Mouse (Mus musculus): ENCODE results near the gene Insm1.

Insm1 gene

DNA sequence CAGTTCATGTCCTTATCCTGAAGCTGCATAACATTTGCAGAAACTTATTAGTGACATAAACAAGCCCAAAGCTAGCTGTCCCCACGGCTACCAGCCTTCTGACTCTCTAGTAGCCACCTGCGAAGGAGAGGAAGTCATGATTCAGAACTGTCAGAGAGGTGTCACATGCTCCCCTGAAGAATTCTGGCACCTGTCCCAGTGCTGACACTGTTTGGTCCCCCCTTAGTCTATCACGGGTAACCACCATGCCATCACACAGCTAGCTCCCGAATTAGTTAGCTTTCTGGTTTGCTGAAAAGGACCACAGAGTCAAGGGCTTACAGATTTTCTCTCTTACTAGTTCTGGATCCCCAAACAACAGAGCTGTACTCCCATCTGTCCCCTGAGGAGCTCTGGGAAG, 43.3 kb downstream of the Insm1 start:
- peak; percentile 20 to 32 for DNase-seq

DNA sequence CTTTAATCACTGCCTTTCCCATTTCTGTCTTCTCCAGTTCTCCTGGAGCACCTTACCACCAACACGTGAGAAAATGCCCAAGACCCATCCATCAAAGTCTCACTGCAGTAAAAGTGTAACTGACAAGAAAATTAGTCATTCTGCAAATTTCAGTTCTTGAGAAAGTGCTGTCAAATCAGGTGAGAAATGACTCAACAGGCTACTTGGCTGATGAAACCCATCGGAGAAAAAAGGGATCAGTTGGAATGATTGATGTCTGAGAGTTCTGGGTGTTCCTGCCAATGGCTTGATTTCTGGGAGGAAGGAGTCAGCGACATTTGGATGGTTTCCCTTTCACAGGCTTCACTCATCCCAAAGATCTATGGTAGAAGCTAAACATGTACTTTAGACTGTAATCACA, 44.8 kb downstream of the Insm1 start:
- no peak for DNase-seq
